Comparison of ENCODE assay signal across 15 mouse cellular contexts in the genomic region with DNA sequence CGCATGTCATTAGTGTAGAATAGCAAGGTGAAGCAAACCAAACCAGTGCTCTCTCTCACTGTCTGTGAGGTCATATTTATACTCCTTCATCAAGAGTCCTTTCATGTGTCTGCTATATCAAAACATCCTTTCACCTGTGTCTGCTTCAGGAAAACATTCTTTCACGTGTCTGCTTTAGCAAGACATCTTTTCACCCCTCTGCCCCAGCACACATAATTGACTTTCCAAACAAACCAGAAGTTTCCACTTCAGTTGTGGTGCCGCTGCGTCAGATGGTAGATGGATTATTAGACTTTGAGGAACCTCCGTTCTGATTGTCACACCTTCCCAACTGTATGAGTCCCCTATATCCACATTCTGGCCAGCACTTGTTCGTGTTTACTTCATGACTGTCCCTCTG.
"Had no signal": no experiment of that assay in that cellular context is flagged by ENCODE, and none has a peak within 500 bp of the region (broad histone marks: within the 10 kb centered on the region; RNA-seq: fewer than 3 reads in every experiment).

No protein-coding gene starts in this region.

- DNase-seq: cerebellum, adult 9-10 months; cerebellum, adult 9-11 months; cerebellum, postnatal 10 days; cerebellum, postnatal 14 days; cerebellum, postnatal 25 days; cerebellum, postnatal 36 days; embryo, embryonic 11 days; forebrain, postnatal 0 days; gastrocnemius, adult 2 months; gastrocnemius, postnatal 10 days; gastrocnemius, postnatal 14 days; gastrocnemius, postnatal 36 days; heart, adult 11 months; heart, adult 18-20 months; heart, adult 2 months had no signal
